Mouse (Mus musculus): Measurements from ENCODE around the gene Dand5.
A peak's percentile ranks its signal among the peaks of the same experiment; 100 is the strongest.

The Dand5 gene

GRCm38 (mm10) chr8:84784681-84785505, 37.7 kb downstream of the Dand5 start:
- DNase-seq (ENCODE audit: low read depth, low spot score): no peak

GRCm38 (mm10) chr8:84783919-84784581, 38.6 kb downstream of the Dand5 start:
- DNase-seq (ENCODE audit: low read depth, low spot score): no peak

- no peak for DNase-seq (ENCODE audit: low read depth, low spot score)
These were observed 39.3 kb downstream of the Dand5 start for GRCm38 (mm10) chr8:84783198-84783918.

GRCm38 (mm10) chr8:84782680-84783079, 39.9 kb downstream of the Dand5 start:
- DNase-seq (ENCODE audit: low read depth, low spot score): no peak

GRCm38 (mm10) chr8:84781686-84782505, 40.7 kb downstream of the Dand5 start:
- no peak for DNase-seq (ENCODE audit: low read depth, low spot score)

GRCm38 (mm10) chr8:84780949-84781680, 41.5 kb downstream of the Dand5 start:
- no peak for DNase-seq (ENCODE audit: low read depth, low spot score)

- DNase-seq (ENCODE audit: low read depth, low spot score): no peak
These were observed 42.4 kb downstream of the Dand5 start for GRCm38 (mm10) chr8:84780225-84780555.

GRCm38 (mm10) chr8:84779519-84780224, 43.0 kb downstream of the Dand5 start:
- no peak for DNase-seq (ENCODE audit: low read depth, low spot score)

- DNase-seq (ENCODE audit: low read depth, low spot score): no peak
These were observed 43.8 kb downstream of the Dand5 start for GRCm38 (mm10) chr8:84778638-84779380.

GRCm38 (mm10) chr8:84777899-84778637, 44.6 kb downstream of the Dand5 start:
- no peak for DNase-seq (ENCODE audit: low read depth, low spot score)

- DNase-seq (ENCODE audit: low read depth, low spot score): no peak
These were observed 46.1 kb downstream of the Dand5 start for GRCm38 (mm10) chr8:84776569-84776968.

GRCm38 (mm10) chr8:84775621-84776113, 47.0 kb downstream of the Dand5 start:
- no peak for DNase-seq (ENCODE audit: low read depth, low spot score)

- DNase-seq (ENCODE audit: low read depth, low spot score): no peak
These were observed 47.5 kb downstream of the Dand5 start for GRCm38 (mm10) chr8:84775105-84775591.

- DNase-seq (ENCODE audit: low read depth, low spot score): no peak
These were observed 48.1 kb downstream of the Dand5 start for GRCm38 (mm10) chr8:84774473-84774911.

- DNase-seq (ENCODE audit: low read depth, low spot score): peak; percentile 11
These were observed 48.8 kb downstream of the Dand5 start for GRCm38 (mm10) chr8:84773833-84774232.

- no peak for DNase-seq (ENCODE audit: low read depth, low spot score)
These were observed 49.3 kb downstream of the Dand5 start for GRCm38 (mm10) chr8:84773304-84773703.

- DNase-seq (ENCODE audit: low read depth, low spot score): no peak
These were observed 50.0 kb downstream of the Dand5 start for GRCm38 (mm10) chr8:84772628-84773027.

GRCm38 (mm10) chr8:84771941-84772378, 50.7 kb downstream of the Dand5 start:
- peak; percentile 12 for DNase-seq (ENCODE audit: low read depth, low spot score)
